Comparison of ENCODE assay signal across 12 mouse cellular contexts in the genomic region with DNA sequence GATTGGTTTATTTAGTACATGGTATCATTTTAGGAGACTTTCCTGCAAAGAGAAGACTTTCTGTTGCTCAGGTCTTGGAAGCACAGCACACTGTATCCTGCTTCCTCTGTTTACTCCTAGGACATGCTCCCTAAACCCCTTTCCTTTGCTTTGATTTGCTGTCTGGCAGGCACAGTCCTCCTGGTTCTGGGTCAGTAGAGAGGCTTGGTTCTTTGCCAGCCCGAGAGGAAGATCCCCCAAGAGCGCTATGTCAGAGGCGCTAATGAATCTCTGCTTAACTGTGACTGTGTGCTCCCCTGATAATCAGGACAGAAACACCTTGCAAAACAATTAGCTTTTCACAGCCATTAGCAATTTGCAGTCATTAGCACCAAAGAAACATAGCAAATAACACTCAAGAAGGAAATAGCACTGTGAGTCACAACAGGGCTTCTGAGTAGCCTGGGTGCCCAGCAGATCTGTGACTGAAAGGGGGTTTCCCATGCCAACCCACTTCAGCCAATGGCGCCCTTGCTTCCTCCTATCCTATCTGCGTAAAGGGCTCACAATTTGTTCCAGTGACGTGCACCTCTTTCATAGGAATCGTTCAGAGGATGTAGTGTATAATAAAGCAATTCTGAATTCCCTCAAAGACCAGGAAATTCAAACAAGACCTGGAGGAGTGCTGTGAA.
A peak's percentile ranks its signal among the peaks of the same experiment; 100 is the strongest.
DNase-seq lines count a peak whose midpoint lies in the region; ATAC-seq and TF ChIP-seq lines count a peak whose summit lies in the region.
"Had no signal": no experiment of that assay in that cellular context is flagged by ENCODE, and none has a peak within 500 bp of the region (broad histone marks: within the 10 kb centered on the region; RNA-seq: fewer than 3 reads in every experiment).

No protein-coding gene starts in this region.

- DNase-seq in cerebellum, postnatal 14 days, result peak; percentile 51 to 52
- DNase-seq in lung, postnatal 0 days (ENCODE audit: low spot score), result no peak
- DNase-seq in lung, postnatal 25 days (ENCODE audit: low spot score), result no peak
- peak; percentile 57 for DNase-seq in hindbrain, postnatal 0 days (ENCODE audit: low spot score)
- DNase-seq in natural killer cell, adult 2 months (ENCODE audit: low spot score in 2 of 2), result no peak
- DNase-seq in adrenal gland, postnatal 4 days (ENCODE audit: low spot score in 2 of 2), result no peak
- DNase-seq: adrenal gland, adult 8-10 months; cerebellum, adult 9-11 months; liver, postnatal 0 days had no signal

- no peaks in the 10 kb centered on the region for H3K27me3 ChIP-seq in lung, postnatal 0 days (replicated peaks; ENCODE audit: insufficient read depth, low read length)
- no peaks in the 10 kb centered on the region for H3K27me3 ChIP-seq in hindbrain, postnatal 0 days (ENCODE audit: insufficient read depth, low read length)
- H3K27me3 ChIP-seq in midbrain, embryonic 16.5 days (ENCODE audit: control insufficient read depth, insufficient read depth, low read depth, low read length), result no peaks in the 10 kb centered on the region
- H3K27me3 ChIP-seq: embryonic facial prominence, embryonic 13.5 days had no signal

- TF ChIP-seq CTCF in lung, postnatal 0 days (IDR thresholded peaks at IDR 0.05), result no peak
- no peak for TF ChIP-seq CTCF in hindbrain, postnatal 0 days (IDR thresholded peaks at IDR 0.05; ENCODE audit: low read depth)

- WGBS in lung, postnatal 0 days, result 47% methylated on average over 7 of the region's 7 CpGs
- 46% methylated on average over 7 of the region's 7 CpGs for WGBS in hindbrain, postnatal 0 days
- WGBS in midbrain, embryonic 16.5 days, result 56% methylated on average over 7 of the region's 7 CpGs

- ATAC-seq in cerebellum, adult (ENCODE audit: insufficient number of reproducible peaks, low FRiP score, low TSS enrichment), result no peak
- 0 out of 2 replicates have a peak, but pooled peaks have one; percentile 26 for ATAC-seq in lung, postnatal 0 days
- ATAC-seq in hindbrain, postnatal 0 days, result peak; percentile 79
- ATAC-seq in midbrain, embryonic 16.5 days, result peak; percentile 80; the same call in 1 of the 2 replicates
- ATAC-seq: liver, postnatal 0 days had no signal

- no peak overlapping the region for H3K4me2 ChIP-seq in lung, postnatal 0 days (replicated peaks; ENCODE audit: low read depth, low read length)
- no peak overlapping the region for H3K4me2 ChIP-seq in hindbrain, postnatal 0 days (ENCODE audit: low read depth, low read length)
- H3K4me2 ChIP-seq in midbrain, embryonic 16.5 days (ENCODE audit: low read length), result peak overlapping the region; percentile 23
- H3K4me2 ChIP-seq: embryonic facial prominence, embryonic 13.5 days had no signal

- TF ChIP-seq EP300 in lung, postnatal 0 days (IDR thresholded peaks at IDR 0.05), result no peak

- no peak overlapping the region for H3K9ac ChIP-seq in lung, postnatal 0 days (replicated peaks; ENCODE audit: low read depth)
- no peak overlapping the region for H3K9ac ChIP-seq in hindbrain, postnatal 0 days (replicated peaks; ENCODE audit: low read length)
- H3K9ac ChIP-seq in midbrain, embryonic 16.5 days (ENCODE audit: low read depth, low read length), result no peak overlapping the region
- H3K9ac ChIP-seq: embryonic facial prominence, embryonic 13.5 days; liver, postnatal 0 days had no signal

- H3K4me3 ChIP-seq in lung, postnatal 0 days (ENCODE audit: low read depth, low read length), result no peak overlapping the region
- H3K4me3 ChIP-seq in hindbrain, postnatal 0 days (ENCODE audit: low read length), result no peak overlapping the region
- H3K4me3 ChIP-seq in midbrain, embryonic 16.5 days (ENCODE audit: low read depth, low read length), result no peak overlapping the region
- H3K4me3 ChIP-seq: embryonic facial prominence, embryonic 13.5 days had no signal

- H3K36me3 ChIP-seq in lung, postnatal 0 days (ENCODE audit: insufficient read depth, low read length), result no peaks in the 10 kb centered on the region
- no peaks in the 10 kb centered on the region for H3K36me3 ChIP-seq in hindbrain, postnatal 0 days (ENCODE audit: insufficient read depth, low read length)
- H3K36me3 ChIP-seq in midbrain, embryonic 16.5 days (ENCODE audit: control insufficient read depth, insufficient read depth, low read length), result no peaks in the 10 kb centered on the region
- H3K36me3 ChIP-seq: embryonic facial prominence, embryonic 13.5 days had no signal

- no peak overlapping the region for H3K27ac ChIP-seq in lung, postnatal 0 days (ENCODE audit: low read length)
- H3K27ac ChIP-seq in hindbrain, postnatal 0 days, result no peak overlapping the region
- H3K27ac ChIP-seq in midbrain, embryonic 16.5 days (ENCODE audit: low read length), result peak overlapping the region; percentile 52
- H3K27ac ChIP-seq: embryonic facial prominence, embryonic 13.5 days had no signal

- no peaks in the 10 kb centered on the region for H3K9me3 ChIP-seq in lung, postnatal 0 days (ENCODE audit: low read length)
- no peaks in the 10 kb centered on the region for H3K9me3 ChIP-seq in hindbrain, postnatal 0 days (ENCODE audit: low read length)
- H3K9me3 ChIP-seq in midbrain, embryonic 16.5 days (replicated peaks; ENCODE audit: control insufficient read depth, low read length, poor library complexity, severe bottlenecking), result no peaks in the 10 kb centered on the region
- H3K9me3 ChIP-seq: embryonic facial prominence, embryonic 13.5 days had no signal

- peaks cover 6% of the 10 kb centered on the region; the same call in 1 of the 2 replicates for H3K4me1 ChIP-seq in lung, postnatal 0 days (ENCODE audit: insufficient read depth, low read depth, low read length)
- no peaks in the 10 kb centered on the region for H3K4me1 ChIP-seq in hindbrain, postnatal 0 days (ENCODE audit: insufficient read depth, low read length)
- H3K4me1 ChIP-seq in midbrain, embryonic 16.5 days (ENCODE audit: control insufficient read depth, insufficient read depth, low read length), result peaks cover 8% of the 10 kb centered on the region
- H3K4me1 ChIP-seq: embryonic facial prominence, embryonic 13.5 days had no signal

Comparison
In these comparisons a context has a peak if more than half of its experiments do, and no peak if none do; other contexts are left out.
1. DNase-seq: peak in cerebellum, postnatal 14 days (2 of 2) and hindbrain, postnatal 0 days (single experiment); none in lung, postnatal 0 days (single experiment), lung, postnatal 25 days (single experiment), natural killer cell, adult 2 months (0 of 2) and adrenal gland, postnatal 4 days (0 of 2).